Mouse (Mus musculus) mesoderm, embryonic 11.5 days (tissue): ENCODE data around the gene Mcat.

ENCODE experiments used
- DNase-seq: peaks from one replicate; pipeline ENCODE4 v3.0.0-alpha.2; 2012; ENCODE audit warnings: low read depth, low spot score

The Mcat gene

GRCm38 (mm10) chr15:83538855-83539254 is 24.7 kb downstream of the Mcat start:
- no peak for DNase-seq

GRCm38 (mm10) chr15:83535890-83536231 is 27.7 kb downstream of the Mcat start:
- no peak for DNase-seq

- no peak for DNase-seq
Measured at GRCm38 (mm10) chr15:83534960-83535889, 28.4 kb downstream of the Mcat start.

GRCm38 (mm10) chr15:83532606-83533005 is 31.0 kb downstream of the Mcat start:
- DNase-seq: no peak

- no peak for DNase-seq
Measured at GRCm38 (mm10) chr15:83531961-83532469, 31.6 kb downstream of the Mcat start.

GRCm38 (mm10) chr15:83530688-83531087 is 32.9 kb downstream of the Mcat start:
- DNase-seq: no peak

- DNase-seq: no peak
Measured at GRCm38 (mm10) chr15:83530233-83530632, 33.4 kb downstream of the Mcat start.

GRCm38 (mm10) chr15:83529765-83530164 is 33.8 kb downstream of the Mcat start:
- DNase-seq: no peak

GRCm38 (mm10) chr15:83528892-83529291 is 34.7 kb downstream of the Mcat start:
- no peak for DNase-seq

GRCm38 (mm10) chr15:83527747-83528146 is 35.8 kb downstream of the Mcat start:
- DNase-seq: no peak

- DNase-seq: no peak
Measured at GRCm38 (mm10) chr15:83527092-83527437, 36.5 kb downstream of the Mcat start.

GRCm38 (mm10) chr15:83526424-83527091 is 37.0 kb downstream of the Mcat start, which contains the start of gene Bik:
Gene Bik, plus strand, starts transcription at chr15:83526862.
- peak; percentile 63 for DNase-seq

- DNase-seq: no peak
Measured at GRCm38 (mm10) chr15:83524333-83524729, 39.3 kb downstream of the Mcat start.

GRCm38 (mm10) chr15:83523638-83524332 is 39.8 kb downstream of the Mcat start:
- DNase-seq: no peak

- DNase-seq: no peak
Measured at GRCm38 (mm10) chr15:83523196-83523595, 40.4 kb downstream of the Mcat start.

GRCm38 (mm10) chr15:83520861-83521382 is 42.7 kb downstream of the Mcat start:
- no peak for DNase-seq

- peak; percentile 85 for DNase-seq
Measured at GRCm38 (mm10) chr15:83518215-83519048, 45.2 kb downstream of the Mcat start.

GRCm38 (mm10) chr15:83515018-83515417 is 48.6 kb downstream of the Mcat start:
- no peak for DNase-seq

GRCm38 (mm10) chr15:83512489-83513281 is 50.9 kb downstream of the Mcat start:
- DNase-seq: no peak

GRCm38 (mm10) chr15:83510805-83511405 is 52.7 kb downstream of the Mcat start, which contains the start of gene Ttll1:
Gene Ttll1, minus strand, starts transcription at chr15:83510893.
- peak; percentile 96 for DNase-seq
